Mouse (Mus musculus): Measurements from ENCODE around the gene Camsap3. TPM values are rescaled to one million over a fixed set of nuclear protein-coding genes. Genes with fewer than 3 reads are reported as not detected.
"Not testable (repeated sequence)": the region's sequence is repeated elsewhere in the genome, so short reads cannot be mapped to it uniquely, and the experiment has no call there.

Camsap3 gene
- polyA plus RNA-seq, 1 experiment, result 0.36 TPM

DNA sequence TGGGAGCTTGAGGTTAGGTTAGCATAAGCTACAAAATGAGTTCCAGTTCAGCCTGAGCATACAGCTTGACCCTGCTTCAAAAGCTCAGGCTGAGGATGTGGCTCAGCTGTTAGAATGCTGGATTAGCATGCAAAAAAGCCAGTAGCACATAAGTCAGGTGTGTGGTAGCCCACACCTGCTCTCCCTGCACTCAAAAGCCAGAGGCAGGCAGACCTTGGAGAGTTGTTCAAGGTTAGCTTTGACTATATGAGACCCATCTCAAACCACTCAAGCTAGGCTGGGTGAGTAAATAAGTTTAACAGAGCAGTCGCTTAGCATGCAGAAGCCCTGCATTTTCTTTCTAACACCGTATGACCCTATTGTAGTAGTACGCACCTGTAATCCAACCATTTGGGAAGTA is 12.5 kb upstream of the Camsap3 start:
- Histone ChIP-seq H3K27me3 (replicated peaks) (peaks cover 16% of the 10 kb centered on the region), H3K36me3 (replicated peaks; ENCODE audit: low read length) (no peaks in the 10 kb centered on the region), H3K9me3 (peaks cover 8% of the 10 kb centered on the region), H3K4me3 (replicated peaks) (no peak overlapping the region), H3K4me1 (peaks cover 6% of the 10 kb centered on the region)
- TF ChIP-seq GATA1 (IDR thresholded peaks at IDR 0.05; ENCODE audit: borderline replicate concordance, low read length) (no peak), FLI1 (IDR thresholded peaks at IDR 0.05; ENCODE audit: low read length) (no peak)

DNA sequence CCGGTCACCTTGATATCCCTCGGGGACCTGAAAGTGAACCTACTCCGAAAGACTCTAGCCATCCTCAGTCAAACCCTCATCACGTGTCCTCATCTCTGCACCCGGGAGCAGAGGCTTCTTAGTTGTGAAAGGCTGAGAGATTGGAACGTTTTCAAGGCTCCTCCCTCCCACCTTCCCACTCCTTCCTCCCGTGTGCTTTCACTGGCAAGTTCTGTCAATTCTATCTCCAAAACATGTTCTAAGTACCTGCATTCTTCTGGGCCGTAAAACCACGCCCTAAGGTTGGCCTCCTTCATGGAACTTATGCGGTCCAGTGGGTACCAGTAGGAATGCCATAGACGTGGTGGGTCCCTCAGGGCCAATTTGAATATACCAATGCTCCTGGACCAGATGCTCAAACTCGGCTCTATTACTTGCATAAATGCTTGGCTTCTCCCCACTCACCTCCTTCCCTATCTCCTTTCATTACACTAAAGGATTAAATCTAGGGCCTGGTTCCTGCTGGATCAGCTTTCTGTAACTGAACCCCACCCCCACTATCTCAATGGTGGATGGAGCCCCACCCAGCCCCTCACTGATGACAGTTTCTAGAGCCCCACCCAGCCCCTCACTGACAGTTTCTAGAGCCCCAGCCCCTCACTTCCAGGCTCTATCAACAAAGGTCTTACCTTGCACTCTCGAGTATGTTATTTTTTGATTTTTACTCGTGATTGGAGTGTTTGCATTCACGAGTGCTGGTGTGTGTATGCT is 10.7 kb upstream of the Camsap3 start:
- peaks cover 27% of the 10 kb centered on the region for H3K27me3 ChIP-seq (replicated peaks)
- H3K4me3 ChIP-seq (replicated peaks), result no peak overlapping the region
- H3K36me3 ChIP-seq (replicated peaks; ENCODE audit: low read length), result no peaks in the 10 kb centered on the region
- peaks cover 2% of the 10 kb centered on the region for H3K9me3 ChIP-seq
- H3K4me1 ChIP-seq, result no peaks in the 10 kb centered on the region
- TF ChIP-seq FLI1 (IDR thresholded peaks at IDR 0.05; ENCODE audit: low read length) (no peak), GATA1 (IDR thresholded peaks at IDR 0.05; ENCODE audit: borderline replicate concordance, low read length) (no peak)

DNA sequence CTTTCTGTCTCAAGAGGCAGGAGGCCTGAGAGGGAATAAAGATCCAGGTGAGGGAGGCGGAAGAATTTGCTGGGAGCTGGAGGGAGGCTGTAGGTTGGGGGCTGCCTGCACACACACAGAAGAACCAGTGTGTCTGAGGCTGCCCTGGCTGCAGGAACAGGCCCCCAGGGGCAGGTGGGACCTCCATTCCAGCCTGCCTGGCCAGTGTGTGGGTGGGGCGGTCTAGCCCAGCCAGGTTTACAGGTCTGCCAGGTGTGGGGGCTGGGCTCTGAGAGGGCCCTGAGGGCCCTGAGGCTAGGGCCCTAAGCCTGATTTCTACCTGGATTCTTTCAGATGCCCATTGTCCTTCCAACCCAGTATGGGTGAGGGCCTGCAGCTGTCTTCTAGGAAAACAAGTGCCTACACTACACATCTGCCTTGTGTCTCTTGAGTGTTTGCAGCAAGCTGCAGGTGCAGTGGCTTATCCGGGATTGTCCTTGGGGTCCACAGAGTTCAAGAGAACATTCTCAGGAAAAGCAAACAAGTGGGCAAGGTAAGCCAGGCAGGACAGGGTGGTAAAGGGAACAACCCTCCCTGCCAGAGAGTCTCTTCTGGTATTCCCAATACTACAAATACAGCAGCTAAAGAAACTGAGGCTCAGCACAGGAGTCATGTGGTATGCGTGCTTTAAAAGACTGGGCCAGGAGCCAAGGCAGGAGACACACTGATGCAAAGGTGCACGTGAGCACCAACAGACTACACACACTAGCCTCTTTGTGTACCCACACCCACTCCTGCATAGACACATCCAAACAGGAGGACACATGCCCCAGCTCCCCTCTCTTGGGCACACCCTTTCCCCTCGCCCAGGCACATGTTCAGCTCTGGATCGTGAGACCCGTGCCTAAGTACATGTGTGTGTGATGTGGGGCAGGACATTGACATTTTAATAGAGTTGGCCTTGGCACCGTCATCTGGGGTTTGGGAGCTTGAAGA is 7.4 kb upstream of the Camsap3 start:
- TF ChIP-seq GATA1 (IDR thresholded peaks at IDR 0.05; ENCODE audit: borderline replicate concordance, low read length) (no peak), FLI1 (IDR thresholded peaks at IDR 0.05; ENCODE audit: low read length) (no peak)
- H3K9me3 ChIP-seq, result no peaks in the 10 kb centered on the region
- no peak overlapping the region for H3K4me3 ChIP-seq (replicated peaks)
- no peaks in the 10 kb centered on the region for H3K36me3 ChIP-seq (replicated peaks; ENCODE audit: low read length)
- no peaks in the 10 kb centered on the region for H3K4me1 ChIP-seq
- peaks cover 16% of the 10 kb centered on the region for H3K27me3 ChIP-seq (replicated peaks)

DNA sequence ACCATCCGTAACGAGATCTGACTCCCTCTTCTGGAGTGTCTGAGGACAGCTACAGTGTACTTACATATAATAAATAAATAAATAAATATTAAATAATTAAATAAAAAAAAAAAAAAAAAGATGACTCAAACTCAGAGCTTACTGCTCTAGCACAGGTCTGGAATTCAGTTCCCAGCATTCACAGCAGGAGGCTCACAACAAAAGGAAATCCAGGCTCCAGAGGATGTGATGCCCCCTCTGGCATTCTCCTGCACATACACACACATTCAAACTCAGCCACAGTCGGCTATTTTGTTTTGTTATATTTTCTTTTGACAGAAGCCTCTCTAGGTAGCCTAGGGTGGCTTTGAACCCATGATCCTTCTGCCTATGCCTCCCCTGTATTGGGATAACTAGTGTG is 5.1 kb upstream of the Camsap3 start:
- H3K9me3 ChIP-seq; H3K36me3 ChIP-seq (replicated peaks; ENCODE audit: low read length); H3K4me1 ChIP-seq; H3K4me3 ChIP-seq (replicated peaks): not testable (repeated sequence)
- peaks cover 27% of the 10 kb centered on the region for H3K27me3 ChIP-seq (replicated peaks)

DNA sequence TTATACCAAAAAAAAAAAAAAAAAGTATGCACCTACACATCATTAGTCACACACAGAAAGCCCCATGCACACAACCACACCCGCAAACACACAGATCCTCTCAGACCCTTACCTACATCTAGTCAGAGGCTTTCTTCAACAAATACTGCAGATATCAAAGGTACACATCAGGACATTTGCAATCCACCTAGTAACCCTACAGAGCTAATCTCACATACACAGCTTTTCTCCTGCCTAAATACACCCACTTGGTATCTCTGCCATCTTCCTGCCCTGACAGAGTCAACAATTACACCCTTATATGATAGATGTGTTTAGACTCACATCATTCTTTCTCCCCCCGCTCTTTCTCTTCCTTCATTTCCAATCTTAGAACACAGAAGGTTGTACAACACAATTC is 641 bp upstream of the Camsap3 start:
- no peaks in the 10 kb centered on the region for H3K9me3 ChIP-seq
- H3K4me1 ChIP-seq, result peaks cover 13% of the 10 kb centered on the region
- H3K4me3 ChIP-seq (replicated peaks), result no peak overlapping the region
- H3K36me3 ChIP-seq (replicated peaks; ENCODE audit: low read length), result no peaks in the 10 kb centered on the region
- H3K27me3 ChIP-seq (replicated peaks), result peaks cover 31% of the 10 kb centered on the region
- TF ChIP-seq GATA1 (IDR thresholded peaks at IDR 0.05; ENCODE audit: borderline replicate concordance, low read length) (no peak), FLI1 (IDR thresholded peaks at IDR 0.05; ENCODE audit: low read length) (no peak)

DNA sequence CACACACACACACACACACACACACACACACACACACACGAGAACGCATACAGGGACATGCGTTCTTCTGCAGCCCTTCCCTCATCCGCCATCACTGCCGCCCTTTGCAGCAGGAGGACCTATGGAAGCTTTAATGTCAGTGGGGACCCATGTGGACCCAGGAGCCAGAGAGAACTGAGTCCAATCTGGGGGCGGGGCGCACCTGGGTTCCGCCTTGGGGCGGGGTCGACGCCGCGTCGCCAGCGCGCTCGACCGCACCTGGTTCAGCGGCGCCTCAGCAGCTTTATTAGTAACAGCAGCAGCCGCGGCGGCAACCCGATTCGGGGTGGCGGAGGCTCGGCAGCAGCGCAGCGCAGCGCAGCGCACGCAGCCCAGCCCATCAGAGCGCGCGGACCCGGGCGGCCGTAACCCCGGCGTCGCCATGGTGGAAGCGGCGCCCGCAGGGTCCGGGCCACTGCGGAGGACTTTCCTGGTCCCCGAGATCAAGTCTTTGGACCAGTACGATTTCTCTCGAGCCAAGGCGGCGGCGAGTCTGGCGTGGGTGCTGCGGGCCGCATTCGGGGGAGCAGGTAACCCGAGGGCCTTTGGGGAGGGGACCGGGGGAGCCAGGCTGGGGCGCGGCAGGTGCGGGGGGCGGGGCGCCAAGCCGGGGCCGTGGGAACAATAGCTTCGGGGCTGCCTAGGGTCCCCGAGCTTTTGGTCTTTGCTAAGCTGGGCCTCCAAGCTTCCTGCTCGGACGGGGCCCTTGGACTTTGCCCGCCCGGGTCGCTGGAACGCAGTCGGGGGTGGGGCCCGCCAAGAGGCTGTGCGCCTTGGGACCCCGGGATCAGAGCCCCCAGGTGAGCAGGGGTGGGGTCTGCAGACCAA is 531 bp downstream of the Camsap3 start:
- Histone ChIP-seq H3K4me1 (peaks cover 13% of the 10 kb centered on the region), H3K27me3 (replicated peaks) (peaks cover 31% of the 10 kb centered on the region), H3K36me3 (replicated peaks; ENCODE audit: low read length) (no peaks in the 10 kb centered on the region), H3K4me3 (replicated peaks) (peak overlapping the region; percentile 90), H3K9me3 (no peaks in the 10 kb centered on the region)
- no peak for TF ChIP-seq GATA1 (IDR thresholded peaks at IDR 0.05; ENCODE audit: borderline replicate concordance, low read length)
- TF ChIP-seq FLI1 (IDR thresholded peaks at IDR 0.05; ENCODE audit: low read length), result no peak

DNA sequence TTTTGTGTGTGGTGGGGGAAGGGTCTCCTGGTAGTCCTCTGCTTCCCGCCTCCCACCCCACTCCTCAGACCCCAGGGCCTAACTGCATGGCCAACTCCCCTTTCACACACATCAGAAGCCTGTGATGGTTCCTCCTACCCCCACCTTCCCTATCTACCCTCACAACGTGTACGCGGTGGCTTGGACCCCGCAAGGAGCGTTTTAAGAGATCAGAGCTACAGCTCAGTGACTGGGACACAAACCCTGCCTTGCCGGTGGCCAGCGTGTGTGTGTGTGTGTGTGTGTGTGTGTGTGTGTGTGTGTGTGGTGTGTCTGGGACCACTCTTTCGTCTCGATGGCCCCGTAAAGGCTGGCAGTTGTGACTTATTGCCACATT is 1.2 kb downstream of the Camsap3 start:
- H3K27me3 ChIP-seq (replicated peaks), result peaks cover 36% of the 10 kb centered on the region
- H3K4me1 ChIP-seq, result peaks cover 18% of the 10 kb centered on the region
- H3K9me3 ChIP-seq, result no peaks in the 10 kb centered on the region
- peak overlapping the region; percentile 90 for H3K4me3 ChIP-seq (replicated peaks)
- TF ChIP-seq FLI1 (IDR thresholded peaks at IDR 0.05; ENCODE audit: low read length) (no peak), GATA1 (IDR thresholded peaks at IDR 0.05; ENCODE audit: borderline replicate concordance, low read length) (no peak)
- H3K36me3 ChIP-seq (replicated peaks; ENCODE audit: low read length), result no peaks in the 10 kb centered on the region

DNA sequence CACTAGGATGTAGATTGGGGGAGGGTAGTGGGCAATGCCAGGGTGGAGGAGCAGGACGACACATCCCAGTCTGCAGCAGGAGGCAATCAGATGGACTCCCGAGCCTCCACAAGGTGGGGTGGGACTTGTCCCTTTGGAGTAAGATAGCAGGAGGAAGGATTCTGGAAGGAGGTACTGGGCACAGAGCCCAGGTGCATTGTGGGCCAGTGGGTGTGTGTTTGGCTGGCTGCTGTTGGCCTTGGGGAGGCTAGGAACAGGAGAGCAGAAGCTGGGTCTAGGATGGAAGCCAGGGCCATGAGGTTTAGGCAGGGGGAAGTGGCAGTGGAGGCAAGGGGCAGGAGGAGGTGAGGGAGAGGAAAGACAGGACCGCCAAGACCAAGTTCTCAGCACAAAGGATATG is 6.4 kb downstream of the Camsap3 start:
- peaks cover 29% of the 10 kb centered on the region for H3K27me3 ChIP-seq (replicated peaks)
- H3K9me3 ChIP-seq, result no peaks in the 10 kb centered on the region
- no peak for TF ChIP-seq GATA1 (IDR thresholded peaks at IDR 0.05; ENCODE audit: borderline replicate concordance, low read length)
- no peak for TF ChIP-seq FLI1 (IDR thresholded peaks at IDR 0.05; ENCODE audit: low read length)
- no peak overlapping the region for H3K4me3 ChIP-seq (replicated peaks)
- H3K36me3 ChIP-seq (replicated peaks; ENCODE audit: low read length), result no peaks in the 10 kb centered on the region
- H3K4me1 ChIP-seq, result peaks cover 17% of the 10 kb centered on the region

DNA sequence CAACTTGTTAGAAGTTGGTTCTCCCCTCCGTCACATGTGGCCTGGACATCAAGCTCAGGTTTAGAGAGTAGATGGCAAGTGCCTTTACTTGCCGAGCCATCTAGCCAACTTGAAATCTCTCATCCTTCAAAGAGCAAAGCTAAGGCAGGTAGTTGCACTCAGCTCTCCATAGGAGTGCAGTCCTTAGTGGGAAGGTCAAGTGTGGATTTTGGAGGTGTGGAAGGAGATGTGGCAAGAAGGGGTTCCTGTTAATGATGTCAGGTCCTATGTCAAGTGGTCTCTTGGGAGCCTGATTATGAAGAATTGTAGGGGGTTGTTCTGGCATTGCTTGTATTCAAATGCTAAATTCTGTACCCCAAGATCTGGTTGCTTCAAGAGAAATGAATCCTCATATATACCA is 7.4 kb downstream of the Camsap3 start:
- Histone ChIP-seq H3K9me3 (no peaks in the 10 kb centered on the region), H3K4me3 (replicated peaks) (no peak overlapping the region), H3K27me3 (replicated peaks) (peaks cover 33% of the 10 kb centered on the region), H3K36me3 (replicated peaks; ENCODE audit: low read length) (no peaks in the 10 kb centered on the region), H3K4me1 (peaks cover 26% of the 10 kb centered on the region)
- TF ChIP-seq GATA1 (IDR thresholded peaks at IDR 0.05; ENCODE audit: borderline replicate concordance, low read length) (no peak), FLI1 (IDR thresholded peaks at IDR 0.05; ENCODE audit: low read length) (no peak)

All from megakaryocyte, embryonic 14.5 days (primary cell).